Mouse (Mus musculus) stomach, embryonic 16.5 days (tissue): Measurements from ENCODE around the gene Zmat5. TPM values are rescaled to one million over a fixed set of nuclear protein-coding genes. Genes with fewer than 3 reads are reported as not detected.

ENCODE experiments used
- ATAC-seq: fragments of 200-750 bp; cut with Nextera tagmentation; 2 replicates; pipeline ENCODE4 v1.8.0; 2017; ENCODE audit warnings: moderate number of reproducible peaks, moderate TSS enrichment; ENCODE audit not compliant: insufficient read depth, low FRiP score
- H3K27ac ChIP-seq: fragments of 300-500 bp; sonication (generic); 2 replicates; pipeline ENCODE4 v1.5.1; 2014; ENCODE audit warnings: low read length
- H3K27me3 ChIP-seq: fragments of 300-500 bp; sonication (generic); 2 replicates; pipeline ENCODE4 v1.6.1; 2014; ENCODE audit warnings: low read length, control low read depth, mixed read lengths; ENCODE audit not compliant: control insufficient read depth, insufficient read depth
- H3K36me3 ChIP-seq: fragments of 300-500 bp; sonication (generic); 2 replicates; pipeline ENCODE4 v1.6.1; 2014; ENCODE audit warnings: low read length; ENCODE audit not compliant: control insufficient read depth, insufficient read depth
- H3K4me1 ChIP-seq: fragments of 300-500 bp; sonication (generic); 2 replicates; pipeline ENCODE4 v1.6.1; 2014; ENCODE audit warnings: low read length, control low read depth, mixed read lengths; ENCODE audit not compliant: control insufficient read depth, insufficient read depth
- H3K4me2 ChIP-seq: fragments of 300-500 bp; sonication (generic); 2 replicates; pipeline ENCODE4 v1.6.1; 2014; ENCODE audit warnings: low read depth, low read length, mixed read lengths
- H3K4me3 ChIP-seq: fragments of 300-500 bp; sonication (generic); replicated peaks from 2 replicates; pipeline ENCODE4 v1.5.1; 2014; ENCODE audit warnings: mild to moderate bottlenecking, low read length
- H3K9ac ChIP-seq: fragments of 300-500 bp; sonication (generic); 2 replicates; pipeline ENCODE4 v1.6.1; 2014; ENCODE audit warnings: low read length
- H3K9me3 ChIP-seq: fragments of 300-500 bp; sonication (generic); replicated peaks from 2 replicates; pipeline ENCODE4 v1.6.1; 2016; ENCODE audit warnings: low read length, control low read depth; ENCODE audit not compliant: control insufficient read depth
- WGBS: fragments of 180-500 bp; shearing (Covaris S2); extraction: QIAGEN DNeasy Blood & Tissue Kit; methylation state at CpG from one replicate; pipeline ENCODE4 v1.1.7; 2014; 5-methylcytosine and 5-hydroxymethylcytosine counted together
- polyA plus RNA-seq: library from polyadenylated mRNA; unstranded; fragments of >200 nt; fragmentation: Nextera tagmentation; extraction: Ambion mirVana; gene quantifications from 2 replicates; pipeline ENCODE4 v1.2.1, GENCODE M21; 2015

Gene Zmat5
- polyA plus RNA-seq, 1 experiment from 2014 or later = 68.2 TPM

DNA sequence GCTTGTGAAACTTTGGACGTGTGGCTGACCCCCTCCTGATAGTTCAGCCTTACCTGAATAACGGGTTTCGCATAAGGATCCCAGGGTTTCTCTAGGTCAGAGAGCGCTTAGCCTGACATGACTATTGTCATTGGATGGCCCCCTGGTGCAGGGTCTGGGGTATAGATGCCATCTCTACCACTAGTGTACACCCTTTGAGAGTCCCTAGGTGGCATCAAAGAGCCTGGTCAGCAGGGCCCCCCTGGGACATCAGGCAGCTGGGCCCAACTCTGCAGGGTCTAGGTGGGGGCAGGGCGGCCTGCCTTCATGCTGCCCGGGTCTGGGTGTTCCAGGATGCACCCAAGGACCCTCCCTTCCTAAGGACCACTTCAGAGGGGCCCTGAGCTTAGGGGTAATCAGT, 31.9 kb downstream of the Zmat5 start:
- Histone ChIP-seq H3K27ac (no peak overlapping the region), H3K4me3 (no peak overlapping the region), H3K4me2 (no peak overlapping the region), H3K4me1 (no peaks in the 10 kb centered on the region), H3K9me3 (no peaks in the 10 kb centered on the region), H3K36me3 (no peaks in the 10 kb centered on the region), H3K9ac (no peak overlapping the region), H3K27me3 (no peaks in the 10 kb centered on the region)
- no peak for ATAC-seq
- WGBS = 60% methylated on average over 6 of the region's 6 CpGs

DNA sequence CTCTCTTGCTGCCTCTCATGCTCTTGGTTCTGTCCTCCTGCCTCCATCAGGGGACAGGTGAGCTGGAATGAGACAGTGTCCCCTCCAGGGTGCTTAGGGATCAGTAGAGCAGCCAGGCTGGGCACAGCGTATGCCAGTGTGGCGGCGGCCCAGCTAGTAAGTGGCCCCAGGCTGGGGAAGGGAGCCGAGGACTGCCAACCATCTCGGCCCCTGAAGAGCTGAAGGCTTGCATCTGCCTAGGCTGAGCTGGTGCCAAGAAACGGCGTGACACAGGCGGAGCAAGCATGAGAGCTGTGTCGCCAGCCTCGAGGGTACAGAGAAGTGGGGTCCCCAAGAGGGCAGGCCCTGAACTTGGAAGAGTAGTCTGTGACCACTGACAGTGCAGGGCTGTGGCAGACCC, 33.2 kb downstream of the Zmat5 start:
- Histone ChIP-seq H3K9ac (no peak overlapping the region), H3K27ac (no peak overlapping the region), H3K4me2 (no peak overlapping the region), H3K27me3 (peaks cover 2% of the 10 kb centered on the region; the same call in 1 of the 2 replicates), H3K36me3 (no peaks in the 10 kb centered on the region), H3K4me1 (no peaks in the 10 kb centered on the region), H3K9me3 (no peaks in the 10 kb centered on the region), H3K4me3 (no peak overlapping the region)
- ATAC-seq = no peak
- 79% methylated on average over 10 of the region's 10 CpGs for WGBS

DNA sequence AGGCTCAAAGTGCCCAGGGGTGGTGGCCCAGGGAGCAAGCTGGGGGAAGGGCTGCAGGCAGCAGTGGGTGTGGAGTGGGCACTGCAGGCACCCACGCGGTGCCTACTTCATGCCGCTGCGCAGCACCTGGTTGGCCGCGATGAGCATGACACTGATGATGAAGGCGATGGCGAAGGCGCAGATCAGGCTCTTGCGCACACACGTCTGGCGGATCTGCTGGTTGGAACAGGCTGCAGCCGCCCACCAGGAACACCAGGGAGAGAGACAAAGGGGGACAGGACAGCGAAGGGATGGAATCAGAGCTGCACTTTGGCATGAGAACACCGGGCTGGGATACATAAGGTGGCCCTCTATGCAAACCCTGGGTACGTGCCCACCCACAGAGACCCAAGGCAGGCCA, 34.2 kb downstream of the Zmat5 start:
- Histone ChIP-seq H3K9me3 (no peaks in the 10 kb centered on the region), H3K27ac (no peak overlapping the region), H3K36me3 (no peaks in the 10 kb centered on the region), H3K4me3 (no peak overlapping the region), H3K27me3 (peaks cover 13% of the 10 kb centered on the region), H3K9ac (no peak overlapping the region), H3K4me1 (no peaks in the 10 kb centered on the region), H3K4me2 (no peak overlapping the region)
- no peak for ATAC-seq
- WGBS = 91% methylated on average over 16 of the region's 16 CpGs

DNA sequence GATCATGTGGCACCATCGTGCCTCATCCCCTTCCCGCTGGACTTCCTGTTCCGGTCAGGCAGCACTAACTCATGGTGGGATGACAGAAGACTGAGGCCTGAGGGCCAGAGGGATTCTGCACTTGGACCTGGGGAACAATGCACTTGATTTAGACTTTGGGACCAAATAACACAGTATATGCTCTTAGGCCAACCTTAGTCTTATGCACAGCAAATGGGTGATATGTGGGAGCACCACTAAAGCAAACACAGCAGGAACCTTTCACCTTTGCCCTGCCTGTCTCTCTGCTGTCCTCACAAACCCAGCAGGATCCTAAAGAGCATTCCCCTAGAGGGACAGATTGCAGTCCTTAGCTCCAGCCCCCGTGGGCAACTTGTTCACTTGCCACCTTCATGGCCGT, 36.3 kb downstream of the Zmat5 start:
- no peak for ATAC-seq
- Histone ChIP-seq H3K36me3 (no peaks in the 10 kb centered on the region), H3K27ac (no peak overlapping the region), H3K9me3 (no peaks in the 10 kb centered on the region), H3K4me1 (peaks cover under 1% of the 10 kb centered on the region; the same call in 1 of the 2 replicates), H3K4me2 (no peak overlapping the region), H3K4me3 (no peak overlapping the region), H3K27me3 (peaks cover 33% of the 10 kb centered on the region), H3K9ac (no peak overlapping the region)
- WGBS = 56% methylated on average over 5 of the region's 5 CpGs

GRCm38 (mm10) chr11:4744691-4745090, 40.2 kb downstream of the Zmat5 start:
- no peak overlapping the region for H3K27ac ChIP-seq
- H3K27me3 ChIP-seq = peaks cover 72% of the 10 kb centered on the region
- no peak overlapping the region for H3K9ac ChIP-seq
- no peaks in the 10 kb centered on the region for H3K9me3 ChIP-seq
- ATAC-seq = no peak
- H3K4me3 ChIP-seq = no peak overlapping the region
- no peaks in the 10 kb centered on the region for H3K36me3 ChIP-seq
- H3K4me2 ChIP-seq = no peak overlapping the region
- WGBS = 59% methylated on average over 6 of the region's 6 CpGs
- H3K4me1 ChIP-seq = peaks cover 9% of the 10 kb centered on the region; the same call in 1 of the 2 replicates

DNA sequence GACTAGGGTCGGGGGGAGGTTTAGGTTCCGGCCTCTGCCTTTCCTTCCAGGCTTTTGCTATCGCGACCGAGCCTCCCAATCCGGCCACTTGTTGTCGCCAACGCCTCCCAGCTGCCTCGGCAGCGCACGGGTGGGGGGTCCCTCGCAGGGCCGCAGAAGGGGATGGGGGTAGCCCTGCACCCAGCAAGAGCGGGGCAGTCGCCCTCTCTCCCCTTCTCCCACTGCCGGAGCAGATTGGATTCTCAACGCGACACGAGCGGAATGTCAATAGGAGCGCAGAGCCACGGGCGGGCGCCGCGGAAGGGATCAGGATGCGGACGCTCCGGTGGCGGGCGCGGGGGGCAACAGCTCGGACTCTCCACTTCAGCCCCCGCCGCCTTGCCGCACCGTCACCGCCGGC, 41.5 kb downstream of the Zmat5 start:
- ATAC-seq = no peak
- Histone ChIP-seq H3K27ac (no peak overlapping the region), H3K27me3 (peaks cover 77% of the 10 kb centered on the region), H3K4me1 (peaks cover 9% of the 10 kb centered on the region; the same call in 1 of the 2 replicates), H3K36me3 (no peaks in the 10 kb centered on the region), H3K4me3 (peak overlapping the region; percentile 49), H3K9me3 (no peaks in the 10 kb centered on the region), H3K9ac (no peak overlapping the region), H3K4me2 (peak overlapping the region; percentile 85)
- 1% methylated on average over 39 of the region's 39 CpGs for WGBS

- peak within 1 kb of the TSS; percentile 26 for H3K9ac ChIP-seq
- peaks cover 9% of the 10 kb centered on the region; the same call in 1 of the 2 replicates for H3K4me1 ChIP-seq
- WGBS = 0% methylated on average over 30 of the region's 73 CpGs
- peak within 1 kb of the TSS; percentile 85 for H3K4me2 ChIP-seq
- ATAC-seq = no peak
- H3K27me3 ChIP-seq = peaks cover 77% of the 10 kb centered on the region
- peak within 1 kb of the TSS; percentile 49 for H3K4me3 ChIP-seq
- no peaks in the 10 kb centered on the region for H3K9me3 ChIP-seq
- H3K27ac ChIP-seq = no peak within 1 kb of the TSS
- H3K36me3 ChIP-seq = no peaks in the 10 kb centered on the region
These were observed 42.3 kb downstream of the Zmat5 start, which contains the start of gene Cabp7 for GRCm38 (mm10) chr11:4746733-4747132. TSS of gene Cabp7 (minus strand) at chr11:4746778.

GRCm38 (mm10) chr11:4747285-4747684, 42.8 kb downstream of the Zmat5 start:
- H3K27me3 ChIP-seq = peaks cover 77% of the 10 kb centered on the region
- H3K4me3 ChIP-seq = peak overlapping the region; percentile 49
- no peaks in the 10 kb centered on the region for H3K36me3 ChIP-seq
- H3K4me2 ChIP-seq = peak overlapping the region; percentile 85
- H3K4me1 ChIP-seq = peaks cover 9% of the 10 kb centered on the region; the same call in 1 of the 2 replicates
- H3K27ac ChIP-seq = no peak overlapping the region
- ATAC-seq = no peak
- 2% methylated on average over 12 of the region's 12 CpGs for WGBS
- no peaks in the 10 kb centered on the region for H3K9me3 ChIP-seq
- peak overlapping the region; percentile 26; the same call in 1 of the 2 replicates for H3K9ac ChIP-seq

DNA sequence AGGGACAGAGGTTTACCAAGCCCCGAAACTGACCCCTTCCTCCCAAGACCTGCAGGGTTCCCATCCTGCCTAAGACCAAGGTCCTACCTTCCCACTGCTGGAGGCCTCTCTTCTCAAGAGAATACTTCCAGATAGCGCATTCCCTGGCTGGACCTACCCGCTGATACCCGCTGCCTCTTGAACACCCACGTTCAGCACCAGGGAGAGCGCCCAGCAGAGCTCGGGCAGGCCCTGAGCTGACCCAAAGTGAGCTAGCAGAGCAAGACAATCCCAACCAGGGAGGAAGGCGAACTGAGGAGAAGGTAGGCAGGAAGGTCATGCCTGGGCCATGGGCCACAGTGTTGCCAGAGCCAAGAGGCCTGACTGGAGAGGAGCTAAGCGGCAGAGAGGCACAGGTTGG, 45.8 kb downstream of the Zmat5 start:
- no peak overlapping the region for H3K4me3 ChIP-seq
- peaks cover 9% of the 10 kb centered on the region; the same call in 1 of the 2 replicates for H3K4me1 ChIP-seq
- ATAC-seq = peak; percentile 50; the same call in 1 of the 2 replicates
- H3K27ac ChIP-seq = no peak overlapping the region
- H3K9ac ChIP-seq = no peak overlapping the region
- WGBS = 4% methylated on average over 9 of the region's 9 CpGs
- H3K36me3 ChIP-seq = no peaks in the 10 kb centered on the region
- H3K9me3 ChIP-seq = peaks cover 5% of the 10 kb centered on the region; the same call in 1 of the 2 replicates
- H3K27me3 ChIP-seq = peaks cover 49% of the 10 kb centered on the region
- H3K4me2 ChIP-seq = no peak overlapping the region
